Mouse (Mus musculus): ENCODE data around the gene Ficd. TPM values are rescaled to one million over a fixed set of nuclear protein-coding genes. Genes with fewer than 3 reads are reported as not detected.

The Ficd gene
- total RNA-seq (2017): 0.50 and 0.58 TPM in 2 replicates

DNA sequence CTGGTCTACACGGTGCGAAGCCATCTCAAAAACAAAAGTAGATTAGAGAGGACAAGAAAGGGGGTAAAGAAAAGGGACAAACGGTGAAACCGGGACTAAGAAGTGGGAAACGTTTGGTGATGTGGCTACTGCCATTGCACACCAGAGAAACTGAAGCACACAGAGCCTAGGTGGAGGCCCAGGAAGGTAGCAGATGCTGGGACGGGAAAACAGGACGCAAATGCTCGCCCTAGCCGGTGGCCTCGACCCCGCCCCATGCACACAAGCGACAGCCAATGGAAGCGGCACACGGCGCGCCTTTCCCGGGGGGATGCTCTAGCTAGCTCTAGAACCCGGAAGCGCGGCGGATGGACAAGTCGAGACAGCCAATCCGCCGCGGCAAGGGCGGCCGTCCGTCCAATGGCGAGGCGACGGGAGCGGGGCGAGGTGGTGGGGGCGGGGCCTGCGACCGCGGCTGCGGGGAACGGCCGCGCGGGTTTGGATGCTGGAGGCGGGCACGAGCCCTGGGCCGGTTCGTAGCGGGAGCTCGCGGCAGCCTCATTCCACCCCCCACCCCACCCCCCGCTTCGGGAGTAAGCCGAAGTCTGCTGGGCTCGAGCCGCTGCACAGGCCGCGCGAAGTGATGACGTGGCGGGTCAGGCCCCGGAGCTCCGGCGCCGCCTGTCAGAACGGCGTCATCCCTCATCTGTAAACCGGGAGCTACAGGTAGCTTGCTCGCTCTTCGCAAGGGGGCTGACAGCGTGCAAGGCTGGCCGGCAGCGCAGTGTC is at the start of gene Ficd:
Gene Ficd (plus strand): TSS at position 459 of the 768 bp plus-strand sequence.
- ATAC-seq (replicated peaks; ENCODE audit: low read depth, poor library complexity, severe bottlenecking): peak; percentile 97

DNA sequence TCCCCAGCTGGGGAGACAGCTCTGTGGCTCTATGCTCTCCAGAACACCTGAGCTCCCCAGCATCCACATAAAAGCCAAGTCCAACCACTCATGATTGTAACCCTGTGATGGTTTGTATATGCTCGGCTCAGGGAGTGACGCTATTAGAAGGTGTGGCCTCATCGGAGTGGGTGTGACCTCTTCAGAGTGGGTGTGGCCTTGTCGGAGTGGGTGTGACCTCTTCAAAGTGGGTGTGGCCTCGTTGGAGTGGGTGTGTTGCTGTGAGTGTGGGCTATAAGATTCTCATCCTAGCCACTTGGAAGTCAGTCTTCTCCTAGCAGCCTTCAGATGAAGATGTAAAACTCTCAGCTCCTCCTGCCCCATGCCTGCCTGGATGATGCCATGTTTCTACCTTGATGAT is 48.1 kb upstream of the Ficd start:
- no peak for ATAC-seq (replicated peaks; ENCODE audit: low read depth, poor library complexity, severe bottlenecking)

DNA sequence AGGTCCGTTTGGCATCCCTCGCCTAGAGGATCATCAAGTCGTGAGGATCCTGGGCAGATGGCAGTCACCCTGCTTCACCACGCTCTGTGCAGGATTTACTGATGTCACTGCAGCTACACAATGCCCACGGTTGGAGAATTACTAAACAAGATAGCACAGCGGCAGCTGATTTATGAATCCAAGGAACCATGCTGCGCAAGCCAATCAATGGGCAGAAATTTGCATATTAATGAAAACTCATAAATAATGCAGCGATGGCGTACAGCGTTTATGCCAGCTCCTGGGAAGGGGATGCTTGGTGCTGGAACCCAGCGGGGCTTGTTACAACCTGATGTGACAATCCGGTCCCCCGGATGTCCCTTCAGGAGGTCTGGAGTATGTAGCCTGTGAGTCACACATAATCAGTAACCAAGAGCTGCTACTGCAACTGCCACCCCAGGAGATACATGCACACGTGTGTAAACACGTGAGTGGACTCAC is 45.5 kb upstream of the Ficd start:
- no peak for ATAC-seq (replicated peaks; ENCODE audit: low read depth, poor library complexity, severe bottlenecking)

DNA sequence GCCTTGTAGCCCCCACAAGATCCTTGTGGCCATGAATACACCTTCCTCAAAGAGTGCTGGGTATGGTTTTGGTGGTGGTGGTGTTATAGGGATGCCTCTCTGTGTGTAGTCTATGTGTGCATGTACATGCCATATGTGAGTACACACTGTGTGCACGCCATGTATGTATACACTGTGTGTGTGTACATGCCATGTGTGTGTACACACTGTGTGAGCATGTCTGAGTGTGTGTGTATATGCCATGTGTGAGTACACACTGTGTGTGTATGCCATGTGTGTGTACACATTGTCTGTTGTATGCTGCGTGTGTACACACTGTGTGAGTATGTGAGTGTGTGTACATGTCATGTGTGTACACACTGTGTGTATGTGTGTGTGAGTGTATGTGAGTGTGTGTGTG is 44.7 kb upstream of the Ficd start:
- no peak for ATAC-seq (replicated peaks; ENCODE audit: low read depth, poor library complexity, severe bottlenecking)

DNA sequence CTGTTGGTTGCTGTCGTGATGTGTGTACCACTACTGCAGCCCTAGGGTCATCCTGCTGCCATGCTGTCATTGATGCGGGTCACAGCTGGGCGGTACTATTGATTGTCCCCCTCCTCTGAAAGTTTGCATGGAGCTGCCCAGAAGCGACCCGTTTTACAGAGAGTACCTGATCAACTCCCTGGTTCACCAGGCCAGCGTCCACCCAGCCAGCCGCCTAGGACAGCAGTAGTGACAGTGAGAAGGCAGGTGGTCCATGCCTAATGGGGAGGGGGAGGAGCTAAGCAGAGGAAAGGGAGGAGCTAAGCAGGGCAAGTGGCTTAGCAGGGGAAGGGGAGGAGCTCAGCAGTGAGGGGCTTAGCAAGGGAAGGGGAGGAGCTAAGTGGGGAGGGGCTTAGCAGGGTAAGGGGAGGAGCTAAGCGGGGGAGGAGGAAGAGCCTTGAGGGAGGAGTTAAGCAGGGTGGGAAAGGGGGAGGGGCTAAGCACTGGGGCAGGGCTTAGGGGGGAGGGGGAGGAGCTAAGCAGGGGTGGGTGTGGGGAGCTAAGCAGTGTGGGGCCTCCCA is 42.3 kb upstream of the Ficd start:
- no peak for ATAC-seq (replicated peaks; ENCODE audit: low read depth, poor library complexity, severe bottlenecking)

DNA sequence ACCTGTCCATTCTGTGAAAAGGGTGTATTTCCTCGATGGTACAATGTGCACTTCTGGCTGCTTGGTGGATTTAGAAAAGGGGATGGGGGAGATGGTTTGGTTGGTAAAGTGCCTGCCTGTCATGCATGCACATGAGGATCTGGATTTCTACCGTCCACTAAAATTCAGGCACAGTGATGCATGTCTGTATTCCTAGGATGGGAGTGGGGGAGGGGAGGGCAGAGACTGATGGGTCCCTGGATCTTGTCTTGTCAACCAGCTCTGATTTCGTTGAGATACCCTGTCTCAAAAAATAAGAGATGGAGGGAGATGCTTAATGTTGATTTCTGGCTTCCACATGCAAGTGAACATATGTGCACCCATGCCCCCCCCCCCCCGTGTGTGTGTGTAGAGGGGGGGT is 41.6 kb upstream of the Ficd start:
- ATAC-seq (replicated peaks; ENCODE audit: low read depth, poor library complexity, severe bottlenecking): no peak

DNA sequence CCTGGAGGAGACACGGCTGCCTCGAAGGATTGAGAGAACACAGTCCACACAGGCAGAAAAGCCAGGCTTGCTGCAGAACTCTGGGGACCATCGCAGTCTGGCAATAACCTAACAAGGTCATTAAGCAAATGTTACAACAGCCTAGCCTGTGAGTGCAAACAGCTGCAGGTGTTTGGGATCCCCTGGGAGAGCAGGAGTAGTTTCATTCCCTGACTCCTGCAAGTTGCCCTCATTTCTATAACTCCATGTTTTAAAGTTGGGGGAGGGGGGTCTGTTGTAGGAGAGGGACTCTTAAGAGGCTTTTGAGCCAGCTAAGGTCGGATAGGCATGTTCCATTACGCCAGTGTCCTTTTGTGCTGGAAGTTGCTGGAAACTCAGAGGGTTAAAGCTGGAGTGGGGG is 41.2 kb upstream of the Ficd start:
- ATAC-seq (replicated peaks; ENCODE audit: low read depth, poor library complexity, severe bottlenecking): no peak

DNA sequence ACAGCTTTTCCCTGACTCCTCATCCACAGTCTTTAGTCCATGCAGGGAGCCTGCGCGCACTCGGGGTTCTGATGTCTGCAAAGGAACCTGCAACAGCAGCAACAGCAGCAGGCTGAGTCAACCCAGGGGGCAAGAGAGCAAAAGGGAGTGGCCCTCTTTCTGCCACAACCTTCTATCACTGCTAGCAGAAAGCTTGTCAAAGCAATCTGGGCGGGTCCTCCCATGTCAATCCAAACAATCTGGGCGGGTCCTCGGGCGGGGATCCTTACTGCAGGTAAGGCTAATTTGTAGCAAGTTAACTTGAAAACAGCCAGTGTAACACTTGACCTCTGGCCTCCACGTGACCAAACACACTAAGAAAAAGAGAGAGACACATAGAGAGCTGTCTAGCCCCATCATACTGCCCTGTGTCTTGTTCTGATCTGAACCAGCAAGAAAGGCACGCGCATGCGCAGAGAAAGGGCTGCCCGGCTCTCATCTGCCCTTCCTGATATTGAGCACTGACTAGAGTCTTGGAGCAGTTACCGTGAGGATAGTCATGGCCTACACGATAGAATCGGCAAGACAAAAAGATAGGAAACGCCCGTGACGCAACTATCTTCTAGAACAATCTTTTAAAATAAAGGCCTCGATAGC is 35.1 kb upstream of the Ficd start:
- ATAC-seq (replicated peaks; ENCODE audit: low read depth, poor library complexity, severe bottlenecking): no peak

DNA sequence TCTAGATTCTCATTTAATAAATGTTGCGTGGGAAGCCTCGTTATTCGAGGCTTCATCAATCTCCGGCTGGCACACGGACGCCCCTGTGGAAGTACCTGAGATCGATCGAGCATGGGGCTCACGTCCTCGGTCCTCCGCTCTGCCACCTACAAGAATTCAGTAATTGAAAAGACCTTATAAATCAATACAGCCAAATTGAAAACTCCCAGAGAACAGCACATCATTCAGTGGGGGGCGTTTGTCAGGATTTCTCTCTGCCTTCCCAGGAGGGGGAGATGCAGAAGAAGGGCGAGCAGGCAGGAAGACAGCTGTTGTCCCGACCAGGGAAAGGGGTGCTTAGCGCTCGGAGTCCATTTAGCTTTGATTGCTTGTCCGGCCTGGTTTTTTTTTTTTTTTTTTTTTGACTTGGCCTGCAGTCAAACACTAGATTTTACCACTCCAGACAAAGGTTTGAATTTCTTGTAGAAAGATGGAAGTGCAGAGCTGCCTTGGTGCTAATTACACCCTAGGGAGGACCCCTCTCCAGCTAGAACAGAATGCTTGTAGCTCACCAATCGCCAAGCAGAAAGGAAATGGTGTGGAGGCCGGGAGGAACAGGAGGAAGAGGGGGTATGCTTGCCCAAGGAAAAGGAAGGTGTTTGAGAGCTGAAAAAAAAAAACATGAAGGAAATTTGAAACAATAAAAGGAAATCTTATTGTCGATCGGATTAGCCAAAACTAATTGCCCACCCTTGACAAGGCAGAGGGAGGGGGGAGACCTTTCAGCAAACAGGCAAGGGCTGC is 31.6 kb upstream of the Ficd start:
- ATAC-seq (replicated peaks; ENCODE audit: low read depth, poor library complexity, severe bottlenecking): no peak

DNA sequence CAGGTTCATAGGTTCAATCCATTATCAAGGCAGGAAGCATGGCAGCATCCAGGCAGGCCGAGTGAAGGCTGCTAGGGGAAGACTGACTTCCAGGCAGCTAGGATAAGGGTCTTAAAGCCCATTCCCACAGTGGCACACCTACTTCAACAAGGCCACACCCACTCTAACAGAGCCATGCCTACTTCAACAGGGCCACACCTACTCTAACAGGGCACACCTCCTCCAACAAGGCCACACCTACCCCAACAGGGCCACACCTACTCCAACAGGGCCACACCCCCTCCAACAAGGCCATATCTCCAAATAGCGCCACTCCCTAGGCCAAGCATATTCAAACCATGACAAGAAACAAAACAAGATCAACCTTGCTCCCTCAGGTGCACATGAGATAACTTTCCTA is 22.7 kb upstream of the Ficd start:
- ATAC-seq (replicated peaks; ENCODE audit: low read depth, poor library complexity, severe bottlenecking): no peak

DNA sequence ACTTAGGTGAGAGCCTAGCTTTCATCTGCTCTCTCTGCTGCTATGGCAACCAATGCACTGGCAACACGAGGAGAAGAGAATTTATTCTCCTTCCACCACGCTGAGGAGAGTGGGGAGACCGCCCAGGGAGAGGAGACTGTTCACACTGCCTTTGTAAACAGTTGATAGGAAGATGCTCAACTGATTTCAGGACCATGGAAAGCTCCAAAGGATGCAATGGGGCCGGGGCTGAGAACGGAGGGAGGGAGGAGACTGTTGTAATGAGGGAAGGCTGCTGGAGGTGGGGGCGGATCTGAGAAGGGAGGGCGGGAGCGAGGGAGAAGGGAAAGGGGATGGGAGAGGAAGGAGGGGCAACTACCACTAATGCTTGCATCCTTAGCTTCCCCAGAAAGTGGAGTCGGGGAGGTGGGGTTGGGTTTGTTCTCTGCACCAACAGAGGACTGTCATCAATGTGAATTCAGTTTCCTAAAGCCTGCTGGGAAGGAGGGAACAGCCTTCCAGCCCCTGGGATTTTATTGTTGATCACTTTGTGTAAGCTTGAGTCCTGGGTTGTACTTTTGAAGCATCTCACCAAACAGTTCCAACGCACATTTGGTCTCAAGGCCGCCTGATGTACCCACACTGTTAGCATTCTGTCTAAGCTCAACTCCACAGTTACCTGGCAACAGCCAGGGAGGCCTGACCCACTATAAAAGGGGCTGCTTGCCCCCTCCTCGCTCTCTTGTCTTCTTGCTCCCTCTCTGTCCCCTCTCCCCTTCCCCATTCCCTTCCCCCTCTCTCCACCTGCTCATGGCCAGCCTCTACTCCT is 18.8 kb upstream of the Ficd start:
- 0 out of 2 replicates have a peak, but pooled peaks have one; percentile 56 for ATAC-seq (replicated peaks; ENCODE audit: low read depth, poor library complexity, severe bottlenecking)

DNA sequence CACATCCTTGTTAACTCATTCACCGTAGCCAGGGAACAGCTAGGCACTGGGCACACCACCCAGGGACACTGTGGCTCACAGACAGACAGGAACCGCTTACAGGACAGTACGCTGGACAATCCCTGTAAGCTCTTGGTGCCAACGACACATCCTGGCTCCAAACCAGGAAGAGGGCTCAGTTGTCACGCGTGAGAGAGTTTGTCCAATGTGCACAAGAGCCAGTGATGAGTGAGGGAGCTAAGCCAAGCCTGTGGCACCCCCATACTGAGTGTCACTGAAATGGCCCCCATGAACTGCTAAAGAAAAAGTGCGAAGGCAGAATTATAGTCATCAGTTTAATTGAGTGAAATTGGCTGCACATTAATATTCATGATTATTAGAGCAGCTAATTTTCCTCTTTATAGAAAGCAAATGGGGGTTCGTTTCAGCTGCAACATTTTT is 16.4 kb upstream of the Ficd start:
- ATAC-seq (replicated peaks; ENCODE audit: low read depth, poor library complexity, severe bottlenecking): no peak

DNA sequence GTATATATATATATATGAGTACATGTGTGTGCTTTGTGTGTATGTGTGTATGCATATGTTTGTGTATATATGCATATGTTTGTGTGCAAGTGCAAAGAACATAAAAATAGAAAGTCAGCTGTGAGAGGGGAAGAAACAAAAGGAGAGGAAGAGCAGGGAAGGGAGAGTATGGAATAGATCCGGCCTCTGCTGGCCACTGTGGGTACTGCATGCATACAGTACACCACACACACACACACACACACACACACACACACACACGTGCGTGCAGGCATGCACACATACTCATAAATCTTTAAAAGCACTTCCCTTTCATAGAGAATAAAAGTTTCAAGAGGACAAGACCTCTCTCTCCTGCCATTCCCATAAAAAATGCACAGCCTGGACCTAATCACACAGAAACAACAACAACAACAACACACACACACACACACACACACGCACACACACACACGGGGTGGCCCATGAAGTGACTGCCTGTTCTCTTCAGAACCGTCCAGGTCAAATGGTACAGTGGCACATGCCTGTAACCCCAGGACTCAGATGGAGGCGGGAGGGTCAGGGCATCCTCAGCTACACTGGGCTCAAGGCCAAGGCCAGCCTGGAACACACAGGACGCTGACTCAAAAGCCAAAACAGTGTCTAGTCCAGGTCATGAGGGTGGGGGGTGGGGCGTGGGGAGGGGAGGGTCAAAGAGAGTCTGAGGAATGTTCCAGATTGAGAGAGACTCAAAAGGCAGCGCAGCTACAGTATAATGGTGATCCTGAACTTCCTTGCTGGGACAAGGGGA is 13.2 kb upstream of the Ficd start:
- ATAC-seq (replicated peaks; ENCODE audit: low read depth, poor library complexity, severe bottlenecking): no peak

DNA sequence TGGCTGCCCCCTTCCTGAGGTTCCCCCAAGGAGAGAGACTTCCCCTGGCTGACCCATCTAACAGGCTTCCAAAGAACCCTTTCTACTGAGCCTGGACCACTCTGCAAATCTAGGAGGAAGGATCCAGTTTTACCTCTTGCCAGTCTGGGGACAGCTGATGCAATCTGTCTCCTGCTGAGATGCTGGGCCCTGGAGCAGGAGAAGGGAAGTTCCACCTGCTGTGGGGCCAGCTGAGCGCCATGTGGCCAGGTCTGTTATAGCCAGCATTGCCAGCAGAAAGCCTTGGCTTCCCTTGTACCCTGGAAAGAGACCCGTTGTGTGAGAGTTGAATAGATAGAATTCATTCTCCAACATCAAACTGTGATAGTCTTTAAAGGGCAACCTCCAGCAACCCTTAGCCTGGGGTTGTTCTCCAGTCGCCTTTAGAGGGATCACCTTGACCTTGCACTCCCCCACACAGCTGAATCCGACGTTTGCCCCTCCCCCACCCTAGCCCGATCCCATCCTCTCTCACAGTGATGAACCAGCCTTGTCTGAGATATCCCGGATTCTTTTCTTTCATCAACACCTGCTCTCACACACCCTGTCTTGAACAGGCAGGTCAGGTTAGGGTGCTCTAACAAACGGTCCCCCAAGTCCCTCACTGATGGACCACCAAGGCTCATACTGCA is 11.9 kb upstream of the Ficd start:
- no peak for ATAC-seq (replicated peaks; ENCODE audit: low read depth, poor library complexity, severe bottlenecking)

DNA sequence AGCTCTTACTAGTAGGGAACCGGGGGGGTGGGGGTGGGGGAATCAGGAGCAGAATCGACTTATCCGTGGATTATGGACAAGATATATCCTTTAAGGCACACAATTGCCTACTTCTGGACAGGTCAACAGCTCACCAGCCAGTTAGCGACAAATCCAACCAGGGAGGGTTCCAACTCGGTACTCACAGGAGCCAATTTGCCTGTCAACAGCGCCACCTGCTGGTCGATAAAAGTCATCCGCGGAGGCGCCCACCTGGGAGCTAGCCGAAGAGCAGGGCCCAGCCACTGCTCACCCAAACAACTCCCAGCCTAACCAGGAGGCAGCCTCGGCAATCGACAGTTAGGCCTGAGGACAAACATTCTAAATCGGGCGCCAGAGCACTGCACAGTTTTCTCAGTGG is 11.2 kb upstream of the Ficd start, which contains the start of gene 1700069L16Rik:
Gene 1700069L16Rik (minus strand): TSS at position 327 of the 400 bp plus-strand sequence.
- ATAC-seq (replicated peaks; ENCODE audit: low read depth, poor library complexity, severe bottlenecking): peak; percentile 76; the same call in 1 of the 2 replicates

DNA sequence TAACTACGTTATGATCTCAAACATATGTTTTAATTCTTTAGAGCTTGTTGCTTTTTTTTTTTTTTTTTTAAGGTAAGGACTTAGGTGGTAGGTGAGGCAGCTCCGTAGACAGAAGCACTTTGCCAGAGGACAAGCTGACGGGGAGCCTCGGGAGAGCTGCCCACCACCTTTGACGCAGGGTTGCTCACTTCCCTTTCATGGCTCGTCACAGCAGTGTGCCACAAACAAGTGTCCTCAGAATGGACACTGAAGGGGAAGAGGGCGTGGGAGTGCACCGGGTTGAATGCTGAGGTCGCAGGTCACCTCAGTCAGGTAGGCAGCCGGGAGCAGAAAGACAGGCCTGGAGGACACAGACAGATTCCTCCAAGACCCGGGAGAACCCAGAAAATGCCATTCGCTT is 10.2 kb upstream of the Ficd start:
- ATAC-seq (replicated peaks; ENCODE audit: low read depth, poor library complexity, severe bottlenecking): no peak

DNA sequence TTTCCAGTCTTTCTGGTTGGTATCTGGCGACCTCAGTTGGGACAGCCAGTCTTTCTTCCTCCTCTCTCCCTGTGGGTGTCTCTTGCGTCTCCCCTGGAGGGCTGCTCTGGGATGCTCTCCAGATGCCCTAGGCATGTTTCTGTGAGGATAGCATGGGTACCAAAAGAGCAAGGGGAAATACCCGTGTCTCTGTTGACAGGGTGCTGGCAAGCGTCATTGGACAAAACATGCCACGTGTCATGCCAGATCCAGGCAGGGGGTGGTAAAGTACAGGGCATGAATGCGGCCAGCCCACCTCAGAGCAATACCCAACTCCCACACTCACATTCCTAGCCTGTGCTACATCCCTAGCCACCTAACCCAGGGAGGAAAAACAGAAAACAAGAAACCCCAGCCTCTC is 9.0 kb upstream of the Ficd start:
- ATAC-seq (replicated peaks; ENCODE audit: low read depth, poor library complexity, severe bottlenecking): no peak

DNA sequence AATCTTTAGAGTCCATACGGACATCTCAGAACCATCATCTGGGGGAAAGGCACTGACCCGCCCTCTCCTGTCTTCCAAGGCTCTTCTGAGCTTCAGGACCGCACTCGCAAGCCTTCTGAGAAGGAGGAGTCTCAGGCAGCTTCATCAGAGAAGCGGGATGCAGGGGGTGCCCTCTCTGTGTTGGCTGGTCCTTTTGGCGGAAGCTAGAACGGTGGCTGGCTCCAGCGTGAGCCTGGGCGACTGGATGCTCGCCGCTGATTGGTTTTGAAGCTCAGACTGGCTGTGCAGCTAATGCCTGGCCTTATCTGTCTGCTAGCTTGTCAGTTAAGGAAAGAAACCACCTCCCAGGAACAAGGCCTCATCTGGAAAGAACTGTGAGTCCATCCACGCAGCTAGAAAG is 8.4 kb upstream of the Ficd start:
- ATAC-seq (replicated peaks; ENCODE audit: low read depth, poor library complexity, severe bottlenecking): no peak

Data from common myeloid progenitor, adult 5-6 weeks (primary cell).